Mouse (Mus musculus) urinary bladder, adult 18-20 months (tissue): ENCODE results near the gene 1110065P20Rik.

Experiments used
- DNase-seq, 2 experiments: peaks; one replicate each; pipeline ENCODE4 v3.0.0; 2022; ENCODE audit warnings: low spot score in 2 of 2, mixed read lengths in 2 of 2

1110065P20Rik gene

DNA sequence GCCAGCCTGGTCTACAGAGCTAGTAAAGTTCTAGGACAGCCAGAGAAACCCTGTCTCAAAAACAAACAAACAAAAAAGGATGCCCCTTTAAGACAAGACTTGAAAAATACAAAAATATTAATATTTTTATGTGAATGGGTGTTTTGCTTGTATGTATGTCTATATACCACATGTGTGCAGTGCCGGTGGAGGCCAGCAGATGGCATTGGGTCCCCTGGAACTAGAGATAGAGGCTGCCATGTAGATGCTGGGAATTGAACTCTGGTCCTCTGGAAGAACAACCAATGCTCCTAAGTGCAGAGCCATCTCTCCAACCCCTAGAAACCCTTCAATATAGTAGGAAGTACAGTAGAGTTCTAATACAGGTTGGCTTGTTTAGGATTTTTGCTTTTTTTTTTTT is 10.0 kb downstream of the 1110065P20Rik start:
- DNase-seq, result no peak

DNA sequence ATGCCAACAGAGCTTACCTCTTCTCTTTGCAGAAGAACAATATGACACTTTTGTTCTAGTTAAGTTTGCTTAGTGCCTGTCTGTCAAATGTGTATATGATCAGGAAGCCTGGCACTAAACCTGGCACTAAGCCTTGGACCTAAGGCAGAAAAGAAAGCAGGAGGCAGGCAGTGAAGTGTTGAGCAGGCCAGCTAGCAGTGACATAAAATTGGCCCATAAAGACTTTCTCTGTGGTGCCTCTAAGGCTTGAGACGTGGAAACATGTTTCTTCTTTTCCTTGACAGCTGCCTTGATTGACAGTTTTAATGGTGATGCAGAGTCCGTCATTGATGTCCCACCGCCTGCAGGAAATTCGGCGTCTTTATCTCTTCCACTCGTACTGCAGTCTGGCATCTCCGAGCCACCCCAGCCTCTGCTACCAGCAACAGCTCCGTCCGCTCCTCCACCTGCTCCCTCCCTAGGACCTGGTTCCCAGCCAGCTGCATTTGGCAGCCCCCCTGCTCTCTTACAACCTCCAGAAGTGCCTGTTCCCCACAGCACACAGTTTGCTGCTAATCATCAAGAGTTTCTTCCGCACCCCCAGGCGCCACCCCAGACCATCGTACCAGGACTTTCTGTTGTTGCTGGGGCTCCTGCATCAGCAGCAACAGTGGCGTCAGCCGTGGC is 12.8 kb downstream of the 1110065P20Rik start:
- DNase-seq, result no peak

DNA sequence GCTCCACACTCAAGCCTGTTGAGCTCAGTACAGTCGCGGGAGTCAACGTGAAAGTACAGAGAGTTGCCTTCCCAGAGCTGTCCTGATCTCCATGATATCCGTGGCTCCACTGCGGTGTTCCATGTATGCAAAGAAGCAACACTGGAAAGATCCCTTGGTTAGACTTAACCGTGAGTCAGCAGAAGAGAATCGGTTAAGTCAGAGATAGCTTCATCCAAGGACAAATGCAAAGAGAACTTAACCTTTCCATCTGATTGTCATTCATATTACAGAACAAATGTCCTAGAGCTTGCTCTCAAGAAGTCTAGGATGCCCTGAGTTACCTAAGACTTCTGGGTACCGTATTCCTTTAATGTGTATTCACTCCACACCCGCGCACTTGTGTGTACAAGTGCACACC is 18.2 kb downstream of the 1110065P20Rik start:
- no peak for DNase-seq

DNA sequence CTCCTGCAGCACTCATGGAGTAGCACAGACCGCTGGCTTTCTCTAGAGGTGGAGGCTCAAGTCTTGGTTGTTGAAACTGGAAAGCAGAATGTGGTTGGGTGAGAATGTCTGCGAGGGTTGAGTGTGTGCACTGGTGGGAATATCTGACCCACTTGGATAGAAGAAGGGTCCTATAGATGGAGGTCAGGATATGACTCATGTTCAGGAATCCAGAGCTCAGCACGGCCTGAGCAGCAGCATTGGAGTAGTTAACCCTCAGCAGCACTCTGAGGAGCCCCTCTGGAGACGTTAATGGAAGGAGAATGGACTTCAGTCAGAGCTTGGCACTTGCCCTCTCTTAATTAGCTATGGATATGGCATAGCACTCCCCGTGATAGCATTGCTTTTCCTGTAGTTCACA is 21.3 kb downstream of the 1110065P20Rik start:
- DNase-seq, result no peak

DNA sequence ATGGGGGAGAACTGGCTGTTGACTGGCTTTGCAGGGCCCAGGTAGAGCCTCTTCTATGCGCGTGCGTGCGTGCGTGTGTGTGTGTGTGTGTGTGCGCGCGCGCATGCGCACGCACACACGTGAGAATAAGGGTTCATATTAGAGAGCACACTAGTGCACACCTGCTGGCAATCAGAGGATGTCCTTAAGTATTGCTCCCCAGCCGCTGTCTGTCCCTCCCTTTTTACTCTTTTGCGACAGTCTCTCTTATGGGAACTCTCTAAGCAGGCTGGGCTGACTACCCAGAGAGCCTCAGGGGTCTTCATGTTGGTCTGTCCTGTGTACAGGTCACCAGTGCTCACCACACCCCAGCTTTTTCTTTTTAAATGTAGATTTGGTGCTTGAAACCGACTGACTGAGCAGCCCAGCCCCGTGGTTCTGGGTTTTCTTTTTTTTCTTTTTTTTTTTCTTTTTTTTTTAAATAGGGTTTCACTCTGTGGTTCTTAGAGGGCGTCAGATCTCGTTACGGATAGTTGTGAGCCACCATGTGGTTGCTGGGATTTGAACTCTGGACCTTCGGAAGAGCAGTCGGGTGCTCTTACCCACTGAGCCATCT is 25.5 kb downstream of the 1110065P20Rik start:
- DNase-seq, result no peak

DNA sequence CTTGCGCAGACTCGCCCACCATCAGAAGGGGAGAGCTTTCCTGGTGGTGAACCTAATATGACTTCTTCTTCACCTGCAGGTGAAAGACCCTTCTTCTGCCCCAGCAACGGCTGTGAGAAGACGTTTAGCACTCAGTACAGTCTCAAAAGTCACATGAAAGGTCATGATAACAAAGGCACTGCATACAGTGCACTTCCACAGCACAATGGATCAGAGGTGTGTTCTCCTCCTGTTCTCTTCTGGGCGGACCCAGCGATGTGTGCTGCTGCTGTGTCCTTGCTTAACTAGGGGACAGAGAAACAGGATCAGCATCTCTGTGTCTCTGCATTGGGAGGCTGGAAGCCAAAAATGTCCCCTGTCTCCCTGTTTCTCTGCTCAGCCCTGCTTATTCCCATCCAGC is 26.0 kb downstream of the 1110065P20Rik start:
- DNase-seq, result no peak

DNA sequence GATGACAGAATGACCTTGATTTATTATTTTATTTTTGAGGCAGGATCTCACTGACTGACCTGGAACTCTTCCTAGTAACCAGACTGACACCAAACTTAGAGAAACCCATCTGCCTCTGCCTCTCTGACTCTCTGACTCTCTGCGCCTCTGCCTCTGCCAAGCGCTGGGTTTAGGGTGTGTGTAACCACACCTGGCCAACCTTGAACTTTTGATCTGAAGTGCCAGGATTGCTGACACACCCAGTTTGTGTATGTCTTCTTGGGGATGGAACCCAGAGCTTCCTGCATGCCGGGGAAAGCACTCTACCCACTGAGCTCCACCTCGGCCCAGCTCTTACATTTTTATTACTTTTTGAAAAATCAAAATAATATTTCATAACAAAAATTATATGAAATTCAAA is 32.2 kb downstream of the 1110065P20Rik start:
- no peak for DNase-seq

DNA sequence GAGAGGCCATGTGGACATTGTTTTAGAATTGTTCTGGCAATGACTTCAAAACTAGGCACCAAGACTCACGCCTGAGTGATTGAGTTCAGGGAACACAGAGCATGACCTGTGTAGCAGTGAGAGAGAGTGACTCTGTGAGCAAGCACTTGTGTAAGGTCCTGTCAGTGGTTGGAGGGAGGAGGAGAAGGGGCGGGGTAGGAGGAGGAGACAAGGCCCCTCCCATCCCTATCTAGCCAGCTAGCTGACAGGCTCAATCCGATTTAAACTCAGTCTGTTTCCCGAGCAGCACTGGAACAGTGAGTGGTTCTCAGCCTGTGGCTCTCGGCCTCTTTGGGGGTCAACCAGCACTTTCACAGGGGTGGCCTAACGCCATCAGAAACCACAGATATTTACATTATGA is 33.2 kb downstream of the 1110065P20Rik start:
- DNase-seq, result peak; percentile 11 to 14

DNA sequence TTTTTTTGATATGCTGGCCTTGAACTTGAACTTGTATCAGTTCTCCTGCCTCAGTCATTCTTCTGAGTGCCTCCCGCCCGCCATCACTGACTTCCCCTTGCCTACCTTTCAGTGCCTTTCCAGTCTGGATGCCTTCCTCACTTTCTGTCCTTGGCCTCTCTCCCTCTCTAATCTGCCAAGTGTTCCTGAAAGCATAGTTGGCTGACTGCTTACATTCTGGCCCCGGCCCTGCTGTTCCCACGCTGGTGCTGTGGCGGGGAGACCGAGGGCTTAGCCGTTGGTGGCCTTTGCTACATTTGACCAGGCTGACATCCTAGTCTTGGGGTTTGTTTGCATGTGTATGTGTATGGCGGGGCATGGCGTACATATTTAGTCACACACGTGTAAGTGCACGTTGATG is 35.1 kb downstream of the 1110065P20Rik start:
- DNase-seq, result no peak

DNA sequence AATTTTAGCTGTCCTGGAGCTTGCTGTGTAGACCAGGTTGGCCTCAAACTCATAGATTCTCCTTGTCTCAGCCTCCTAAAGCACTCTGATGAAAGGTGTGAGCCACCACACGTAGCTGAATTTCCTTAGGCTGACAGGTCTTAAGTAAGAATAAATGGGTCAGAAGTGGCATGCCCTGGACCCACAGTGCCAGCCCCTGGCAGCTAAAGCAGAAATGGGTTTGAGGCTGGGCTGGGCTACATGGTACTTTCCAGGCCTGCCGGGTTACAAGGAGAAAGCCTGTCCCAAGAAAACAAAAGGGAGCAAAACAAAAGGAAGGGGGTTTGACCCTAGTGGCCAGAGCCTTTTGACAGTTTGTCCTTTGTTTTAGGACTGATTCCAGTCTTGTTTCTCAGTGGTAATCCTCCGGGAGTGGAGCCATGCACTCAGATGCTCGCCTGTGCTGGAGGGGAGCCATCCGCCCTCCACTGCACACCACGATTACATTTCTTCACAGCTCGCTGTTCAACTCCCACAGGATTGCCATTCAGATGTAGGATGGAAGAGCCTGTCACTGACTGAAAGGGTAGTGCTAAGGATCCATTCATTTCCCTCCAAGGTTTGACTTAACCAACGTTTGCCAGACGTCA is 39.5 kb downstream of the 1110065P20Rik start:
- no peak for DNase-seq

DNA sequence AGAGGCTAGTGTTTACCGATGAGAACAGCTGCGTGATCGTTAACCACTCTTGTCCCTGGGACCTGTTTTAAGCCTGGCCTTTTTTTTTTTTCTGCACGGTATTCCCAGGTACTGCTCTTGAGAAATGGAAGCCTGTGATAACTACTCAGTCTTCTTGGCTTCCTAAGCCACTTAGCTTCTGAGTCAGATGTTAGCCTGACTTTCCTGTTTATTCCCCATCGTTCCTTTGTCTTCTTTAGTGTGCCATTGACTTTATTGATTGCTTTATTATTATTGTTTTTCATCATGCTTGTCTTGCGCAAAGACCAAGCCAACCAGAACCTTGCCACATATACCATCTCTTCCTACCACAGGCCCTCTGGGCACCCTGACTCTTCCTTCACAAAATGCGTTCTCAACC is 40.9 kb downstream of the 1110065P20Rik start:
- DNase-seq, result no peak

DNA sequence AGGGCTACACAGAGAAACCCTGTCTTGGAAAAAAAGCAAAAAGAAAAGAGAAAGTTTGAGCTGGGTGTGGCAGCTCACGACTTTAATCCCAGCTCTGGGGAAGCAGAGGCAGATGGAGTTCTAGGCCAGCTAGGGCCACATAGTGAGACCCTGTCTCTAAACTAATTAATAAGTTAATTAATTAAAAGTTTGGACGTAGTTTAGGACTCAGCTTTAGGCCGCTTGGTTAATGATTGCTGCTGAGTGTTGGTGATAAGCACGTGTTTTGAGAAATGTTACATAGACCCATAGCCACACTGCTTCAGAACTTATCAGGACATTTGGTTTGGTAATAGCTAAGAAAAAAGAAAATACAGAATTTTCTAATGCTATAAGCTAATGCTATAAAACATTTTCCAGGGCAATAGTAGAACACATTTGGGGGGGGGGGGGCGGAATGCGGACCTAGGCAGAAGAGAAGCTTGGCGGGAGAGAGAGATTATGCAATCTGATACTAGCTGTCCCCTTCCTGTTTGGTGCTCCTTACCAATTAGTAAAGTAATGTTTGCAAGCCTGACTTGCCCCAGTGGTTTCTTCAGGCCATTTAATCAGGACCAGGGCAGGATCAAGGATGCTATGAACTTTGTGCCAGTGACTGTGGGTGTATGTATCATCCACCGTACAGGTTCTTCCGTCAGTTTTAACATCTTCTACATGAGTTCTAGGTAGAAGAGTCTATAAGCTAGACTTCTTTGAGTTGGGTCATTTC is 41.7 kb downstream of the 1110065P20Rik start:
- no peak for DNase-seq

DNA sequence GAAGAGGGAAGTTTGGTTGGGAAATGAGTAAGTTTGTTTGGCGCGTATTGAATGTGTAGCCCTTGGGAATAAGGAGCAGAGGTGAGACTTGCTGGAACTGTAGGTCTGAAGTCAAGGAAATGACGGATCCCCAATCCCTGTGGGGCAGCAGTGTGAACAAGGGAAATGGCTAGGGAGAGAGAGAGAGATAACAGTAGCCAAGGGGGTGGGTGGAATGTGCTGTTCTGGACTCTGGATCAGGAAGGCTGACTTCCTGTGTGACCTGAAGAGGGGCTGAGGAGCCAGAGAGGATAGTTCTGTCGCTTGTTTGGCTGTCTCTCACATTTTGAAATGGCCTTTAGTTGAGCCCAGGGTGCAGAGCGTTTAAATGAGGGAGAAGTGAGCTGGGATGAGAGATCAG is 42.5 kb downstream of the 1110065P20Rik start:
- no peak for DNase-seq

DNA sequence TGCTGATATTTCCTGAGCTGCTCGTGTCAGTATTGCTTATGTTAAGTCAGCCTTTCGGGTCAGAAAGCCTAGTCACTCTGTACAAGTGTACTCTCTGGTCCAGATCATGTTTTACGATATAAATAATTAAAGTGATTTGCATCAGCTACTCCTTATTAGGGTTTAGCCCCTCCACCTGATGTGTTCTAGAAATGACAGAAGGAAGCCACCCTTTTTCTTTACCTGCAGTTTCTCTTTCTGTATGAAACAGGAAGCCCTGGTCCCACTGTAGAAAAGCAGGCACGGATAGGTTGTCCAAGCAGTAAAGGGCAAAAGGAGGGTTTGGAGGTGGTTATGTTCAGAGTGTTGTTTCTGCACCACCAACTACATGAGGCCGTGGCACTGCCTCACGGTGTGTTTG is 47.6 kb downstream of the 1110065P20Rik start:
- no peak for DNase-seq

DNA sequence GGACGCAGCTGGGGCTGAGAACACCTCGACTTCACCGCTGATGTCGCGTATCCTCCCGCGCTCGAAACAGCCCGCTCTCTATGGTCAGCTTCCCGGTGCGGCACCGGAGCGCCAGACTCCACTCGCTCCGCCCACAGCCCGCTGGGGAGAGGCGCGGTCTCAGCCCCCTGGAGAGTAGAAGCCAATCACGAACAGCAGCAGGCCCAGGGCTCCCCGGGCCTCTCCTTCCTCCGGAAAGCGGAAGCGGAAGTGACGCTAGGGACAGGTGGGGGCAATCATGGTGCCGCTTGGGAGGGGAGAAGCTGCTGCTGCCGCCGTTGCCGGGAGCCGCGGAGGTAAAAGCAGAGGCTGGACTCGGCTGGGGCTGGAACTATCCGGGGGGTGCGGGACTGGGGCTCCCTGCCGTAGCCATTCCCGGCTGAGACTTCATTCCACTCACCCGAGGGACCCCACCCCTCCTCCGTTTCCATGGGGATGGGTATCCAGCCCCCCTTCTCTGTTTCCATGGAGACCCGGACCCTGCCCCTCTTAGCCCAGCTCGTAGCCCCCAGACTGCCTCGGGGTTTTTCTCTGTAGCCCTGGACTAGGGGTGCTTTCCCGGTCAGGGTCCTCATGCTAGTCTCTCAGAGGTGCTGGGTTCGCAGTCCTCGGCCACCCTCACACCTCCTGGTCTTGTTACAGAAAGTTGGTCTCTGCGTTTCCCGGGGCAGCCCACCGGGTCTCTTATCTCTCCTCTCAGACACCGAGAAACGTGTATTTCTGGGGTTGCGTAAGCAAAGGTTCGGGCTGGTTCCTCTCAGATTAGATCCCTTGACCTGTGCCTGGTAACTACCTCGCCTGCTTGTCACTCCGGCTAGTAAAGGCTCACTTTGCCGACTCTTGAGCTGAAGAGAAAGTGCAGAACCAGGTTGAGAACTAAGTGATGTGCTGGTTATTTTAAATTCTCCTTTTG is 48.4 kb downstream of the 1110065P20Rik start:
- peak; percentile 90 to 96 for DNase-seq

DNA sequence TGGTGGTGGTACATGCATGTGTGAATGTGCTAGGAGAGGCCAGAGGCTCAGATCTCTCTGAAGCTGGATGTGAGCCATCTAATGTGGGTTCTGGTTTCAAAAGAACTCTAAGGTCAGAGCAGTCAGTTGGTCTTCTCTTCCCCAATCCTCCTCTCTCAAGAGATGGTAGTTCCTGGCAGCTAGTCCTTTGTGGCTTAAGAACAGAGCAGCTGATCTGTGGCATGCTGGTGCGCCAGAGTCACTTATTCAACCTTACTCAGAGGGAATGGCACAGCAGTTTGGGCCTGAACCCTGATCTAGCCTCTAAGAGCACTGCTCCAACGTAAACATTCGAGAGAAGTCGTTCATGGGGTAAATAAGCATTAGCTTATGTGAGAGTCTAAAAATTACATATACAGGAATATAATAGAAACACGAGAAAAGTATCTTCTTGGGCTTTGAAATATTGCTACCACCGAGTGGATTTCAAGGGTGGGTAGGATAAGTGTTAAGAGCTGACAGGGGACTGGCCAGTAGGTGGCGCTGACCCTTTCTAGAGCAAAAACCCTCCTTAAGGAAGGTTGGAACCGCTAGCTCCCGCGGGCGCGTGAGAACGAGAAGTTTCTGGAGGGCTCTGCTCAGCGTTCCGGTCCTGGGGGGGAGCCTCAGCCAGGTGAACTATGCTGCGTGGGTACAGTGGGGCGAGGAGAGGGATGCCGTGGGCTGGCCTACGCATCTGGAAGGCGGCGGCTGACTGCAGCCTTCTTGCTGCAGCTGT is 49.3 kb downstream of the 1110065P20Rik start, which contains the start of gene Mtf1:
Gene Mtf1 (plus strand): TSS at position 553 of the 757 bp plus-strand sequence.
- peak; percentile 64 to 77 for DNase-seq
